Mouse (Mus musculus): ENCODE results near the gene Ube2h.

GRCm38 (mm10) chr6:30239207-30239606 lies 65.1 kb downstream of the Ube2h start:
- no peak for TF ChIP-seq CTCF (IDR thresholded peaks at IDR 0.05; ENCODE audit: borderline replicate concordance, insufficient read depth, low read depth, low read length)
- no peak for TF ChIP-seq POLR2A (IDR thresholded peaks at IDR 0.05; ENCODE audit: borderline replicate concordance, insufficient read depth, low read length)
